Mouse (Mus musculus): Measurements from ENCODE around the gene Acaca. TPM values are rescaled to one million over a fixed set of nuclear protein-coding genes. Genes with fewer than 3 reads are reported as not detected.
A peak's percentile ranks its signal among the peaks of the same experiment; 100 is the strongest.

Gene Acaca
- polyA plus RNA-seq, 1 experiment, result 34.5 TPM

GRCm38 (mm10) chr11:84255879-84256278 lies 126.4 kb downstream of the Acaca start:
- DNase-seq, result no peak
- 91% methylated on average over 4 of the region's 4 CpGs for WGBS
- Histone ChIP-seq H3K4me1 (ENCODE audit: control insufficient read depth, insufficient read depth, low read length) (no peaks in the 10 kb centered on the region), H3K4me3 (replicated peaks; ENCODE audit: extremely low read depth, low read depth, low read length) (no peak overlapping the region)
- TF ChIP-seq POLR2A (IDR thresholded peaks at IDR 0.05; ENCODE audit: borderline replicate concordance, extremely low read depth, low read depth, low read length) (no peak), CTCF (IDR thresholded peaks at IDR 0.05; ENCODE audit: insufficient read depth, low read length) (no peak)

GRCm38 (mm10) chr11:84258053-84258710 lies 128.7 kb downstream of the Acaca start:
- no peaks in the 10 kb centered on the region for H3K4me1 ChIP-seq (ENCODE audit: control insufficient read depth, insufficient read depth, low read length)
- DNase-seq, result no peak
- 69% methylated on average over 4 of the region's 4 CpGs for WGBS
- no peak for TF ChIP-seq CTCF (IDR thresholded peaks at IDR 0.05; ENCODE audit: insufficient read depth, low read length)
- no peak for TF ChIP-seq POLR2A (IDR thresholded peaks at IDR 0.05; ENCODE audit: borderline replicate concordance, extremely low read depth, low read depth, low read length)
- H3K4me3 ChIP-seq (replicated peaks; ENCODE audit: extremely low read depth, low read depth, low read length), result no peak overlapping the region

GRCm38 (mm10) chr11:84264490-84264889 lies 135.0 kb downstream of the Acaca start:
- no peak overlapping the region for H3K4me3 ChIP-seq (replicated peaks; ENCODE audit: extremely low read depth, low read depth, low read length)
- DNase-seq, result no peak
- 60% methylated on average over 3 of the region's 3 CpGs for WGBS
- no peak for TF ChIP-seq CTCF (IDR thresholded peaks at IDR 0.05; ENCODE audit: insufficient read depth, low read length)
- no peak for TF ChIP-seq POLR2A (IDR thresholded peaks at IDR 0.05; ENCODE audit: borderline replicate concordance, extremely low read depth, low read depth, low read length)
- no peaks in the 10 kb centered on the region for H3K4me1 ChIP-seq (ENCODE audit: control insufficient read depth, insufficient read depth, low read length)

- TF ChIP-seq POLR2A (IDR thresholded peaks at IDR 0.05; ENCODE audit: borderline replicate concordance, extremely low read depth, low read depth, low read length) (no peak), CTCF (IDR thresholded peaks at IDR 0.05; ENCODE audit: insufficient read depth, low read length) (0 out of 2 replicates have a peak, but pooled peaks have one; percentile 10)
- Histone ChIP-seq H3K4me1 (ENCODE audit: control insufficient read depth, insufficient read depth, low read length) (no peaks in the 10 kb centered on the region), H3K4me3 (replicated peaks; ENCODE audit: extremely low read depth, low read depth, low read length) (no peak overlapping the region)
- DNase-seq, result no peak
These were observed 138.6 kb downstream of the Acaca start for GRCm38 (mm10) chr11:84268068-84268467.

DNA sequence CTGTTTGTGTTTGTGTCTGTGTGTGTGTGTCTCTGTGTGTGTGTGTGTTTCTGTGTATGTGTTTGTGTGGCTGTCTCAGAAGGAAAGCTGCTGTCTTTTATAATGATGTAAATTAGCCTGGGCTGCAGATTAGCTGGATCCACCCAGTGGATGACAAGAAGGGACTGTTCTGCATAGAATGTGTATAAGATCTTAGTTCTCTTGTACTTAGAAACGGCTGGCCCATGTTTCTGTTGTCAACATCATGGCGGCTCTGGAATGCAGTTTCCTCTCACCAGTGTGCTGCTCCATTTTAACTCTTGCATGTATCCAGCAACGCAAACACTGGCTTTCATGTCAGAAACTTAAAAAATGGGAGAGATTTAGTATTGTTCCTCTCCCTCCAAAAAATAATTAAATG lies 141.0 kb downstream of the Acaca start:
- H3K4me3 ChIP-seq (replicated peaks; ENCODE audit: extremely low read depth, low read depth, low read length), result no peak overlapping the region
- 62% methylated on average over 3 of the region's 3 CpGs for WGBS

DNA sequence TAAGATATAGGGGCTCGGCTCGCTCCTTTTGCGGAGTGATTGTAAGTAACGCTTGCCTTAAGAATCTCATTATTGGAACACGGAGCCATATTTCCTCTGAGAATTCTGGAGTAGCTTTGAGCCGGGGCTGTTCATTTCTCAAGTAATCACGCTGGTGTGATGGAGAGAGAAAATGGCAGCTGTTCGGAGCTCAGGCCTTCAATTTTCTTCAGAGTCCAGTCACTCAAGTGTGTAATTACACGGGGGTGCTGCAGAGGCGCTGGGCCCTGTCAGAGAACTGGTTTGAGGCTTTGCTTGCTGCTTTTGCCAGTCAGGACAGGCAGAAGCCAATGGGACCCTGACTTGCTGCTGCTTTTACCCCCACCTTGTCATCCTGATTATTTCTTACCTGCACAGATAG lies 142.5 kb downstream of the Acaca start:
- no peak for DNase-seq
- H3K4me1 ChIP-seq (ENCODE audit: control insufficient read depth, insufficient read depth, low read length), result no peaks in the 10 kb centered on the region
- 92% methylated on average over 10 of the region's 10 CpGs for WGBS
- TF ChIP-seq CTCF (IDR thresholded peaks at IDR 0.05; ENCODE audit: insufficient read depth, low read length) (no peak), POLR2A (IDR thresholded peaks at IDR 0.05; ENCODE audit: borderline replicate concordance, extremely low read depth, low read depth, low read length) (no peak)
- no peak overlapping the region for H3K4me3 ChIP-seq (replicated peaks; ENCODE audit: extremely low read depth, low read depth, low read length)

More for the DNA sequence above, 141.0 kb downstream of the Acaca start:
- DNase-seq, result no peak
- H3K4me1 ChIP-seq (ENCODE audit: control insufficient read depth, insufficient read depth, low read length), result no peaks in the 10 kb centered on the region
- TF ChIP-seq POLR2A (IDR thresholded peaks at IDR 0.05; ENCODE audit: borderline replicate concordance, extremely low read depth, low read depth, low read length) (no peak), CTCF (IDR thresholded peaks at IDR 0.05; ENCODE audit: insufficient read depth, low read length) (no peak)

GRCm38 (mm10) chr11:84272574-84272973 lies 143.1 kb downstream of the Acaca start:
- WGBS, result 85% methylated on average over 3 of the region's 3 CpGs
- Histone ChIP-seq H3K4me1 (ENCODE audit: control insufficient read depth, insufficient read depth, low read length) (no peaks in the 10 kb centered on the region), H3K4me3 (replicated peaks; ENCODE audit: extremely low read depth, low read depth, low read length) (no peak overlapping the region)
- no peak for TF ChIP-seq CTCF (IDR thresholded peaks at IDR 0.05; ENCODE audit: insufficient read depth, low read length)
- TF ChIP-seq POLR2A (IDR thresholded peaks at IDR 0.05; ENCODE audit: borderline replicate concordance, extremely low read depth, low read depth, low read length), result no peak
- DNase-seq, result no peak

DNA sequence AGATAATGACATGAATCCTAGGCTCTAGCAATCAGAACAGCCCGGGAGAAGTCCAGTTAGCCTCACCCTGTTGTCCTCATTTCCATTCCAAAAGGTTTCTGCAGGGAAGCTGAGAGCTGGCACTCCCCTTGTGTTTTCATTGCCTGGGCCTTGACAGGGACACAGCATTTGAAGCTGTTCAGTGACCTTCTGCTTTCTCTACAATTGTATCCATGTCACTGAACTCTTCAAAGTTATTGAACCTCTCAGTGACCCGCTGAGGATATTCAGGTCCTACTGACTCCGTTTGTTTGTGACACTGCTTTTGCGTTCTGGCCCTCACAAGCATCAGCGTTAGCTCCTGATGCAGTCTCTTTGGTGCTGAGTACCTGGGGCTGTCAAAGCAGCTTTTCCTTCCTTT lies 147.5 kb downstream of the Acaca start:
- H3K4me1 ChIP-seq (ENCODE audit: control insufficient read depth, insufficient read depth, low read length), result no peaks in the 10 kb centered on the region
- no peak overlapping the region for H3K4me3 ChIP-seq (replicated peaks; ENCODE audit: extremely low read depth, low read depth, low read length)
- DNase-seq, result no peak
- WGBS, result 85% methylated on average over 5 of the region's 5 CpGs
- TF ChIP-seq CTCF (IDR thresholded peaks at IDR 0.05; ENCODE audit: insufficient read depth, low read length) (no peak), POLR2A (IDR thresholded peaks at IDR 0.05; ENCODE audit: borderline replicate concordance, extremely low read depth, low read depth, low read length) (no peak)

GRCm38 (mm10) chr11:84281280-84281679 lies 151.8 kb downstream of the Acaca start:
- DNase-seq, result no peak

GRCm38 (mm10) chr11:84282944-84283703 lies 153.7 kb downstream of the Acaca start:
- WGBS, result 88% methylated on average over 7 of the region's 7 CpGs
- no peak for DNase-seq
- no peaks in the 10 kb centered on the region for H3K4me1 ChIP-seq (ENCODE audit: control insufficient read depth, insufficient read depth, low read length)
- TF ChIP-seq POLR2A (IDR thresholded peaks at IDR 0.05; ENCODE audit: borderline replicate concordance, extremely low read depth, low read depth, low read length) (no peak), CTCF (IDR thresholded peaks at IDR 0.05; ENCODE audit: insufficient read depth, low read length) (no peak)
- H3K4me3 ChIP-seq (replicated peaks; ENCODE audit: extremely low read depth, low read depth, low read length), result no peak overlapping the region

More at GRCm38 (mm10) chr11:84281280-84281679, 151.8 kb downstream of the Acaca start:
- no peak overlapping the region for H3K4me3 ChIP-seq (replicated peaks; ENCODE audit: extremely low read depth, low read depth, low read length)
- no peaks in the 10 kb centered on the region for H3K4me1 ChIP-seq (ENCODE audit: control insufficient read depth, insufficient read depth, low read length)
- TF ChIP-seq CTCF (IDR thresholded peaks at IDR 0.05; ENCODE audit: insufficient read depth, low read length) (no peak), POLR2A (IDR thresholded peaks at IDR 0.05; ENCODE audit: borderline replicate concordance, extremely low read depth, low read depth, low read length) (no peak)
- 87% methylated on average over 5 of the region's 5 CpGs for WGBS
